Mouse (Mus musculus) G1E-ER4 (cell line): ENCODE data around the gene Tdp2. TPM values are rescaled to one million over a fixed set of nuclear protein-coding genes. Genes with fewer than 3 reads are reported as not detected.

Experiments used
- GATA1 ChIP-seq: IDR thresholded peaks from one replicate; pipeline ENCODE4 v1.8.0; 2012; ENCODE audit warnings: low read length, inconsistent platforms
- polyA plus RNA-seq: library from polyadenylated mRNA; stranded (reverse); fragments of >175 nt; gene quantifications from 2 replicates; pipeline ENCODE4 v1.2.3, GENCODE M21; 2012

The Tdp2 gene
- polyA plus RNA-seq, 1 experiment: 53.5 TPM

- no peak for TF ChIP-seq GATA1
Observed at GRCm38 (mm10) chr13:24814616-24815015, 16.9 kb upstream of the Tdp2 start.

- TF ChIP-seq GATA1: no peak
Observed at GRCm38 (mm10) chr13:24816125-24817092, 15.1 kb upstream of the Tdp2 start.

GRCm38 (mm10) chr13:24819931-24820330 lies 11.5 kb upstream of the Tdp2 start:
- TF ChIP-seq GATA1: no peak

- no peak for TF ChIP-seq GATA1
Observed at GRCm38 (mm10) chr13:24822663-24823343, 8.7 kb upstream of the Tdp2 start.

GRCm38 (mm10) chr13:24824647-24825046 lies 6.8 kb upstream of the Tdp2 start:
- TF ChIP-seq GATA1: no peak

- no peak for TF ChIP-seq GATA1
Observed at GRCm38 (mm10) chr13:24825587-24825986, 5.9 kb upstream of the Tdp2 start.

- TF ChIP-seq GATA1: no peak
Observed at GRCm38 (mm10) chr13:24826116-24826515, 5.4 kb upstream of the Tdp2 start.

GRCm38 (mm10) chr13:24830756-24831352 lies 625 bp upstream of the Tdp2 start:
- no peak for TF ChIP-seq GATA1

- no peak for TF ChIP-seq GATA1
Observed at GRCm38 (mm10) chr13:24832131-24832810, 792 bp downstream of the Tdp2 start.

GRCm38 (mm10) chr13:24832811-24833155 lies 1.3 kb downstream of the Tdp2 start:
- TF ChIP-seq GATA1: no peak

- no peak for TF ChIP-seq GATA1
Observed at GRCm38 (mm10) chr13:24839831-24840230, 8.4 kb downstream of the Tdp2 start.

- TF ChIP-seq GATA1: no peak
Observed at GRCm38 (mm10) chr13:24841702-24842101, 10.2 kb downstream of the Tdp2 start.

GRCm38 (mm10) chr13:24844983-24845955 lies 13.8 kb downstream of the Tdp2 start, which contains the start of gene D130043K22Rik:
Gene D130043K22Rik (plus strand): TSS chr13:24845135.
- no peak for TF ChIP-seq GATA1

- no peak for TF ChIP-seq GATA1
Observed at GRCm38 (mm10) chr13:24849318-24849717, 17.8 kb downstream of the Tdp2 start.

- no peak for TF ChIP-seq GATA1
Observed at GRCm38 (mm10) chr13:24851989-24852388, 20.5 kb downstream of the Tdp2 start.
